Mouse (Mus musculus) thymus, postnatal 25 days (tissue): ENCODE results near the gene Pgam1.
"Not testable (repeated sequence)": the region's sequence is repeated elsewhere in the genome, so short reads cannot be mapped to it uniquely, and the experiment has no call there.

Experiments
- DNase-seq: peaks from one replicate; pipeline ENCODE4 v3.0.0; 2022

Pgam1 gene

DNA sequence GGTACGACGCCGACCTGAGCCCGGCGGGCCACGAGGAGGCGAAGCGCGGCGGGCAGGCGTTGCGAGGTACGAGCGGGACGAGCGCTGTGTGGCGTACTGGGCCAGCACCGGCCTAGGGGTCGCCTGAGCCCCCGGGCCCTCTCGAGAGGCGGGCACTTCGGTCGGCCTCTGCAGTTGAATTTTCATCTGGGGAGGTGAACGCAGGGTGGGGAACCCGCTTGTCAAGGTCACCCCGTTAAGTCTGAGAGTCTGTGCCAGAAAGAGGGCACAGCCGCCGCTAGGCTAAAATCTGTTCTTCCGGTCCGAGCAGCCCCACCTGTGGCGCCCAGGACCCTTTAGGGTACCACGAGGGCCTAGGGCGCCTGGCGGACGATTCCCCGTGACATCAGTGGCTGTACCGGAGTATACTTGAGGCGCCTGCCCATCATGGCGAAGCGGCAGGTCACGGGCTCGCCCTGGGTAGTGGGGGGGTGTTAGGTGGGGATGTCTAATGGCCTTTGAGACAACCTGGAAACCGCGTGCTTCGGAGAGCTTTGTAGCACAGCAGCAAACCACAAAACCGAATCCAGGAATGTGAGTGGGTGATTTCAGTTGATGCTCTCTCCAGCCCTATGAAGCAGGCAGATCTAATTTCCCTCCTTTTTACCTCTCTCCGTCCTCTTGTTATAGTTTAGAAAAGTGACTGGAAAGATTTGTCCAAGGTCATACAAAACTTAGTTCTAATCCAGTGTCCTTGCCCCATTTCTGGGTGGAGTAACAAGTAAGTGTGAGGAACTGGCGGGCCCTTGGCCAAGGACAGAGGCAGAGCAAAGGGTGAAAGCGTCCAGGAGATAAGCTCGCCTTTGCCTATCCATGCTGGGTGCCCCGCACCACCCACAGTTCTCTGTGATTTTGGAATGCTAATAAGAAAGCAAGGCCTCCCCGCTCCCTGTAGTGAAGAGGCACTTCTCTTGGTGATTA lies 678 bp downstream of the Pgam1 start:
- DNase-seq = no peak

DNA sequence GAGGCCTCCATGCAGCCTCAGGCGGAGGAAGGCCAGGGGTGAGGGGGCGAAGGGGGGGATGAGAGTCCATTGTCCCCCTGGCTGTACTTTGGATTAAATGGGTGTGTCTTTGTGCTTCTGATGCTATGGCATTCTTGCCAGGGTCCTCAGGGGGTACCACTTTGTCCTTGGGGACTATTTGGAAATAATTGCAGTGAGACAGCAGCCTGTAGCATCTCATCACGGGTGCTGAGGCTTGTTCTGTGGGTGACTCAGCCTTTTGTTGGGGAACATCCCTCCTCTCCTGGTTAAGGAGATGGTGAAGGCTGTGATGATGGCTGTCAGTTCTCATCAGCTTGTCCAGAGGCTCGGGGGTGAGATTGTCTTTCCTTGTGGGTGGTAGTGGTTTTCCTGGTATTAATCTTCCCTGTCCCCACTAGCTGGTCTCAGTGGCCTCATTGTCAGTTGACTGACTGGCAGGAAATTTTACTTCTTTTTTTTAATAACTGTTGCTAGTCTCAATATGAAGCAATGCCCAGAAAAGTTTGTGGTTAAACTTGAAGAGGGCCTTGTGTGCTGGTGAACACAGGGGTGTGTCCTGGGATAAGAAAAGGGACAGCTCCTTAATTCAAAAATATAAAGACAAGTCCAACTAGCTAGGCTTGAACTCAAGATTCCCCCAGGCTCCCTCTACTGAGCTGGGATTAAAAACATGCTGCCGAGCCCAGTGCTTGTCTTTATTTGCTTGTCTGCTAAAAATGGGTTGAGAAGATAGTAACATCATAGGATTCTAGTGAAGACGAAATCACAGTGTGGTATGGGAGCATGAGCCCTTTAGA lies 2.3 kb downstream of the Pgam1 start:
- no peak for DNase-seq

DNA sequence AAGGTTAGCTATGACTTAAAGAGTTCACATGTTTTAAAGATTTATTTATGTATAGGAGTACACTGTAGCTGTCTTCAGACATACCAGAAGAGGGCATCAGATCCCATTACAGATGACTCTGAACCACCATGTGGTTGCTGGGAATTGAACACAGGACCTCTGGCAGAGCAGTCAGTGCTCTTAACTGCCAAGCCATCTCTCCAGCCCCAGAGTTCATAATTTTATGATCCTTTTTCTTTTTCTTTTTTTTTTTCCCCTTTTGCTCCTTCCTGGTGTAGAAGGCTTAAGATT lies 2.8 kb downstream of the Pgam1 start:
- DNase-seq = not testable (repeated sequence)

DNA sequence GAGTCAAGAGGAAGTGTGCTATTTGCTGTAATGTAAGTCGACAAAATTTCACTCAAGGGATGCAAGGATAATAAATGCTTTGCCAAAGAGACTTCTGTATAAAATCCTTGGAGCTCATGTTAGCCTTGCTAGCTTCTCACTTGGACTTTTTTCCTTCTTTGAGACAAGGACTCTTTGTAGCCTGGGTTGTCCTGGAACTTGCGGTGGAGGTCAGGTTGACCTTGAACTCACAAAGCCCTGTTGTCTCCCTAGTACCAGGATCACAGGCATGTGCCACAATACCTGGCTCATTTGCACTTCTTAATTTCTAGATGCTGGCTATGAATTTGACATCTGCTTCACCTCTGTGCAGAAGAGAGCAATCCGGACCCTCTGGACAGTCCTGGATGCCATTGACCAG lies 3.6 kb downstream of the Pgam1 start:
- DNase-seq = no peak

DNA sequence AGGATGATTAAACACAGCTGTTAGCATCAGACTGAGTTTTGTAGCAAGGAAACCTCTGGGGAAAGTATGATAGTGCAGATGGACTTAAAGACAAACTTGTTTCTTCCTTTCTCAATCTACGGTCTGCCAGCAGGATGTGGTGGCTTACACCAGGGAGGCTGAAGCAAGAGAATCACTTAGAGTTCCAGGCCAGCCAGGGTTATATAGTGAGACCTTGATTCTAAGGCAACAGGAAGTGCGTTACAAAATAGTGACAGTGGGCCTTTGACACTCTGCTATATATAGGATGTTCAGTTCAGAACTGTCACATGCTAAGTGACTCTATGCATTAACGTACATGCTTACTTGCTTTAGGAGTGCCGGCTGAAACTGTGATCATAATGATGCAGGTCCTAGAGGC lies 5.1 kb downstream of the Pgam1 start:
- DNase-seq = no peak

DNA sequence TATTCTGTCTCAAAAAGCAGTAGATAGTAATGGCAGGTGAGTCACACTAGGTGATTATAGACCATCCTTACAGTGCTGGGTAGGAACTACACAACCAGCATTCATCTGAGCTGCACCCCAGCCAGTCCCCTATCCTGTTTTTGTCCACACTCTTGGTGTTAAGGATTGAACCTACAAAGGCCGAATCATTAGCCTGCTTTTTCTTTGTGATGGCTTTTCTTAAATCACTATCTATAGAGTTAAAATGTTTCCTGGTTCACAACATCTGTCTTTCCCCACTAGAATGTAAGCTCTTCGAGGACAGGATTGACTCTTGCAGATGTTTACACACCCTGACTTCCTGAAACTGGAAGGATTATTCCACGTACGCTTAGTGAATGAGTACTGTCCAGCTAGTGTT lies 7.7 kb downstream of the Pgam1 start:
- DNase-seq = no peak

DNA sequence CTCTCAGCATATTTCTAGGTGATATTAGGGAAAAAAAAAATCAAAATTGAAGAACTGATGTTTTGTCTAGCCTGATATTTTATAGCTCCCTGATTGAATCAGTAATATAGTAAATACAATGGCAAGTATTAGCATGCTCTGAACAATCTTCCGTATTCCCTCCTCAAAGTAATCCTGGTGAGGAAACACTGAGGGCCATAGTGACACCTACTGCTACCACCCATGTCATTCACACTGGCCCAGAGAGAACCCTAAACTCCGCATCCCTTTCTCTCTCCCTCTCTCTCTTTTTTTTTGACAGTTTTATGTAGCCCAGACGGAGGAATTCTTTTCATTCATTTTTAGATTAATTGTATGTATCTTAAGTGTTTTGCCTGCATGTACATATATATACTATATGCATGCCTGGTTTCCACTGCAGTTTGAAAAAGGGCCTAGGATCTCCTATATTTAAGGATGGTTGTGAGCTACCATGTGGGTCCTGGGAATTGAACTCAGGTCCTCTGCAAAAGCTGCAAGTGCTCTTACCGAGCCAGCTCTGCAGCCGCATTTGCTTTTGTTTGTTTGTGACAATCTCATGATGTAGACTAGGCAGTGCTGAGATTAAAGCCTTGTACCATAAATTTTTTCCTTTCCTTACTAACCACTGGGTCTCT lies 8.8 kb downstream of the Pgam1 start:
- no peak for DNase-seq

DNA sequence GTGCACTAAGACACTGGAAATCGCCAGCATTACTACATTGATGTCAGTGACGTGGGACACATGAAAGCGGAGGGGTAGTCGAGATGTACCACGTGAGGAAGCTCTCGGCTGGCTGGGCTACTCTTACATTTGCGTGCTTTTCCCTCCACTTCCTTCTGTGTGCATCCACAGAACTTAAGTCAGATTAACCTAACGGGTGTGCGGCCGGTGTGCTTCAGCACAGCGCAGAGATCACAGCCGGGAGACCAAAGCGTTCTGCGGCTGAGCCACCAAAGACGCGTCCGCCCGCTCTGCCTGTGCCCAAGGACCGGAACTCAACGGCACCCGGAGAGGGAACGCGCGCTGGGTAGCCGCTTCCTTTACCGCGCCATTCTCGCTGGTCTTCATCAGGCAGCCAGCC lies 21.0 kb downstream of the Pgam1 start:
- DNase-seq = no peak

DNA sequence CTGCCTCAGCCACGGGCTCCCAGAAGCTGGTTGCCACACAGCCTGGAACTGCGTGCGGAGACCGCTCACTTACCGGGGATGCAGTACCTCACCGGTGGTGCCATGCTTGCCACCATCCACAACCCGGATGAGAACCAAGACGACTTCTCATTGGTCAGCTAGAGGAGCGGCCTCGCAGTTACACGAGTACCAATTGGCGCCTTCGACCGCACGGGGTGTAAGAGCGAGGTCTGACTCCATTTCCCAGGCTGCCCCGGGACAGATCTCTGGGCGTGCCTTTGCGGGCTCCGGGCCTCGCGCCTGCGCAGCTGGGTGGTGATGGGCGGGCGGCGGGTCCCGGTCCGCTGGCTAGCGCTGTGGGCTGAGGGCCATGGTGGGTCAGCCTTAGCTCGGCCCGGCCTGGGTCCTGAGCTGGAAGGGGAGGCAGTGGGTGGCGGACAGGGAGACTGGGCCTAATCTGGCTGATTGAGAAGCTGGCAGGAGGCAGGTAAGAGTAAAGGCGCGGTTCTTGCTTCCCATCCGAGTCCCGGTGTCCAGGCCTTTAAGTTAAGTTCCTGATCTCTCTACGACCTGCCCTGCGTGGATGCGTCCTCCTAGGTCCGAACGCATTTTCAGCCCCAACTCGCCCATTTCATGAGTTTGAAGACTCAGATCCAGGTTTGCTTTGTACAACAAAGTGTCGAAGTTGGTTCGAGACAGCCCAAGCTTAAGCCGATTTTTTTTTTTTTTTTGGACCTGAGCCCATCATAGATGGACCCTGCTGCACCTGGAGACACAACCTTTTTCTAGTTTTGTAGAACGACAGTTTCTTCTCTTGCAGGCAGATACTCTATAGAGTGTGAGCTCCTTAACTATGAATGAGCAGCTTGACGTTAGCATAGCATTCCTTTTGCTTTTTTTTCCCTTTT lies 21.7 kb downstream of the Pgam1 start, which contains the start of the genes Exosc1 and Zdhhc16:
Gene Exosc1 (minus strand): TSS at position 245 of the 908 bp plus-strand sequence.
Gene Zdhhc16 (plus strand): TSS at position 302 of the 908 bp plus-strand sequence.
- DNase-seq = peak; percentile 97

DNA sequence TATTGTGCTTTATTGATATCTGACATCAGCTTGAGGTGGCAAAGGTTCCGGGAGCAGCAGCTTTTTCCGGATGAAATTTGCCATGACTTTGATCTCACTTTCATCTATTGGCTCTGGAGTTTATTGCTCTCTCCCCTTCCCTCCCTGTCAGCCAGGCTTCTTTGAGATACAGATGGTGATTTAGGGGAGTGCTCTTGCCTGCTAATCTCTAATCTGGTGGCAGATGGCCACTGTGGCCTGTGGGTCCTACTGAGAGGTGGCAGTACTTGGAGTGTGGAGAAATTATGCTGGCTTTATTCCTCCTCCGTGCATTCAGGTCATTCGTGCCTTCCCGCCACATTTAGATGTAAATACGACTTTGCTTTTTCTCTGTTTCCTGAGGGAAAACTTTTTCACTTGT lies 22.4 kb downstream of the Pgam1 start:
- DNase-seq = no peak

DNA sequence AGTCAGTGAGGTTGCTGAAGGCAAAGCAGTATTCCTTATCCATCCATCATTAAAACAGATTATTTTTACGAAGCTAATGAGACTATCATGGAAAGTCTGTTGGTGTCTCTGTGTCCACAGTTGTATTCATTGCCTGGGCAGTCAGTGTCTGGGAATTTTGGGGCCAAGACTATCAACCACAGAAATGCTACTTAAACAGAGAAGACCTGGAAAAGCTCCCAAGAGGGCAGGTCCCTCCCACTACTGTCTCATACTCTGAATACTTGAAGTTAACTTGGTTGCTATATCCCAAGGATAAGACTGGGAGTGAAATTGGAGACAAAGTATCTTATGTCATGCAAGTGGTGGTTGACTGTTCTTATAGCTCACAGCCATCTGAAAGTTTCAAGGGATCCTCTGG lies 24.2 kb downstream of the Pgam1 start:
- no peak for DNase-seq

DNA sequence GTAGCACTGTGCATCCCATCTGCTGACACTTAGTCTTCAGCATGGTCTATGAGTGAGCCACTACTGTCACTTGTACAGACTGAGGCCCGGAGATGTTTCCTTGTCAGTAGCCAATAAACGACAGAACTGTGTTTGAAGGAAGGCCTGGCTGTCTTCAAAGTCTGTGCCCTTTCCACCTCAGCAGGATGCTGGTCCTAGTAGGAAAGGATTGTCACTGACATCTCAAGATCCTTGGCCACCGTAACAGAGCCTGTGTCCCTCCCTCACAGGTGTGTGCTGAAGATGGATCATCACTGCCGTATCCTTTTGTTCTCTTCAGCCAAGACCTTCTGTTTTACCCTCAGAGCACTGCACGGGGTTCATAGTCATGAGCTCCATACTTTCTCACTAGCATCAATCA lies 26.8 kb downstream of the Pgam1 start:
- DNase-seq = no peak

DNA sequence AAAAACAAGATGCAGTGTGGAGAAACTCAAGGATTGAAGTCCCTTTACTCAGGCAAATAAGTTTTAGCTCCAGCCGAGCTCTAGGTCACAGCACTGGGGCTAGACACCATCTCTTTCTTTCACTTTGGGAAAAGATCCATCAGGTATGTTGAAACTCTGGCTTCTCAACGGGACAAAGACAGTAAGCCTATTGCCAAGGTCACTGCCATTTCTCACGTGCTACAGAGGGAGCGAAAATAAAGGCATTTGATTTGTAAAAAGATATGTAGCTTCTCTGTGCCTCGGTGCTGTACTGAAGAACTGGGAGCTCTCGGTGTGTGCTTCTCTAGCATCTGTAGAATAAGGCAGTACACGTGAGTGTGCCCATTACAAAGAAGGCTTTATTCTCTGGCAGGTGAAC lies 32.1 kb downstream of the Pgam1 start:
- DNase-seq = no peak

DNA sequence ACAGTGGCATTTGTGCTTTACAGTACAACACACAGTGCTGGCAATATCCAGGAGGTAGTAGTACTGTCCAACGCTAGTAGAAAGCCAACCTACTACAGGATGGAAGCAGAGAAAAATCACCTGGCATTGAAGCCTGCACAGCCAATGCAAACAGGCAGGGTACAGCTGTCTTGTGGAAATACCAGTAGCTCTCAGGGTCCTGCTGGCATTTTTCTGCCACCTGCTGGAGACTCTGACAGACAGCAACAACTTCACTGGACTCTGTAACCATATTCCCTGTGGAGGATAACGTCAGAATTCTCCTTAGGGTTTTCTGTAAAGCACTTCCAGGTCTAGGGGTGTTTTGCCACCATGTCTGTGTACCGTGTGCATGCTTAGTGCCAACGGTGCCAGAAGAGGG lies 40.6 kb downstream of the Pgam1 start:
- peak; percentile 7 for DNase-seq

DNA sequence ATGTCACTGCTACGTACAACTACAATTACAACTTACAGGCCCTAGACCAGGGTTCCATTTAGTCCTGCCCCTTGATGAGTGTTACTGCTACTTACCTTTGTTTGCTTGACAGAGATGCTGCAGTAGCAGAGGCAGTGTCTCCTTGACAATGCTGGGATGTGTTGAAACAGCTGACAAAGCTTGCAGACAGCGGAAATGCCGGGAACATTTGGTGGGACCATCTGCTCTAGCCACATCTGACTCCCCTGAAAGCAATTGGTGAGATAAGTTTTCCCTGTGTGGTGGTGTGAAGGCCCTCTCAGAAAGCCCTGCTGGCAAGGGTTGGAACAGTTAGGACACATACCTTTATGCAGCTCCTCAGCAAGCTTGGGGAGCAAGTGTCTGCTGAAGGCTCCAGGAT lies 41.9 kb downstream of the Pgam1 start:
- DNase-seq = no peak
